Mouse (Mus musculus): ENCODE measurements around the gene Gm3542. TPM values are rescaled to one million over a fixed set of nuclear protein-coding genes. Genes with fewer than 3 reads are reported as not detected.

Gm3542 gene
- not detected in 2 replicates for polyA plus RNA-seq (2012; rRNA removed; ENCODE audit: low replicate concordance)

GRCm38 (mm10) chr14:5334828-5335227 is at the start of gene Gm3542:
Gene Gm3542 (minus strand): TSS chr14:5334928.

Other genes starting within 250 kb of the Gm3542 start
- not detected in 2 replicates for gene Gm8279, start 203.4 kb downstream of the Gm3542 start, polyA plus RNA-seq (2012; rRNA removed; ENCODE audit: low replicate concordance)
- not detected in 2 replicates for gene Gm3317, start 170.4 kb downstream of the Gm3542 start, polyA plus RNA-seq (2012; rRNA removed; ENCODE audit: low replicate concordance)
- gene Gm8271, start 149.1 kb downstream of the Gm3542 start, polyA plus RNA-seq (2012; rRNA removed; ENCODE audit: low replicate concordance) = not detected in 2 replicates
- gene Gm3526, start 74.3 kb downstream of the Gm3542 start, polyA plus RNA-seq (2012; rRNA removed; ENCODE audit: low replicate concordance) = not detected in 2 replicates
- gene Gm3500, start 54.1 kb upstream of the Gm3542 start, polyA plus RNA-seq (2012; rRNA removed; ENCODE audit: low replicate concordance) = 0.13 TPM in 1 of 2 replicates, not detected in the other
- 0.10 and 0.26 TPM in 2 replicates for gene Gm3194, start 120.5 kb upstream of the Gm3542 start, polyA plus RNA-seq (2012; rRNA removed; ENCODE audit: low replicate concordance)
- gene Gm8246, start 142.9 kb upstream of the Gm3542 start, polyA plus RNA-seq (2012; rRNA removed; ENCODE audit: low replicate concordance) = not detected in 2 replicates
- gene Gm3187, start 149.3 kb upstream of the Gm3542 start, polyA plus RNA-seq (2012; rRNA removed; ENCODE audit: low replicate concordance) = not detected in 2 replicates
- 0.20 TPM in 1 of 2 replicates, not detected in the other for gene Gm3488, start 166.7 kb upstream of the Gm3542 start, polyA plus RNA-seq (2012; rRNA removed; ENCODE audit: low replicate concordance)
- gene Gm3532, start 203.6 kb upstream of the Gm3542 start, polyA plus RNA-seq (2012; rRNA removed; ENCODE audit: low replicate concordance) = not detected in 2 replicates